Mouse (Mus musculus) ES-E14 (cell line): ENCODE measurements around the gene Atp13a3. TPM values are rescaled to one million over a fixed set of nuclear protein-coding genes. Genes with fewer than 3 reads are reported as not detected.

ENCODE experiments used
- DNase-seq: peaks from one replicate; pipeline ENCODE4 v3.0.0-alpha.2; 2013; ENCODE audit warnings: low read depth, low spot score
- H3K27ac ChIP-seq: 2 replicates; pipeline ENCODE4 v1.5.1; 2012; ENCODE audit warnings: low read depth, mild to moderate bottlenecking, low read length, moderate library complexity, mixed read lengths; ENCODE audit not compliant: poor library complexity, insufficient read depth, severe bottlenecking
- H3K36me3 ChIP-seq: 2 replicates; pipeline ENCODE4 v1.6.1; 2012; ENCODE audit warnings: mild to moderate bottlenecking, low read length, moderate library complexity, mixed read lengths; ENCODE audit not compliant: control insufficient read depth, poor library complexity, insufficient read depth, severe bottlenecking
- H3K4me1 ChIP-seq, 2 experiments: fragments of 150-350 bp in 1 of 2; sonication (generic) in 1 of 2; 2 replicates each; pipeline ENCODE4 v1.6.1; 2012; ENCODE audit warnings: low read length in 2 of 2, mild to moderate bottlenecking in 1 of 2, mixed read lengths in 1 of 2; ENCODE audit not compliant: control insufficient read depth in 2 of 2, insufficient read depth in 2 of 2, poor library complexity in 1 of 2
- H3K4me3 ChIP-seq, 2 experiments: fragments of 150-350 bp in 1 of 2; sonication (generic) in 1 of 2; 2 replicates each; pipeline ENCODE4 v1.5.1; 2012; ENCODE audit warnings: low read length in 2 of 2, low read depth in 1 of 2, mild to moderate bottlenecking in 1 of 2, mixed read lengths in 1 of 2; ENCODE audit not compliant: insufficient read depth in 1 of 2, poor library complexity in 1 of 2, severe bottlenecking in 1 of 2
- H3K9ac ChIP-seq: 2 replicates; pipeline ENCODE4 v1.6.1; 2012; ENCODE audit warnings: low read depth, mild to moderate bottlenecking, low read length, mixed read lengths; ENCODE audit not compliant: poor library complexity, insufficient read depth, severe bottlenecking
- H3K9me3 ChIP-seq: fragments of 150-350 bp; sonication (generic); 2 replicates; pipeline ENCODE4 v1.6.1; 2012; ENCODE audit warnings: low read depth, mild to moderate bottlenecking, low read length; ENCODE audit not compliant: control insufficient read depth, insufficient read depth
- CHD2 ChIP-seq: IDR thresholded peaks from 2 replicates; pipeline ENCODE4 v1.6.1; 2014; ENCODE audit warnings: mild to moderate bottlenecking, low read depth, low read length, inconsistent platforms
- HCFC1 ChIP-seq: IDR thresholded peaks from 2 replicates; pipeline ENCODE4 v1.6.1; 2012; ENCODE audit warnings: low read length, inconsistent platforms, borderline replicate concordance; ENCODE audit not compliant: insufficient read depth
- MAFK ChIP-seq: IDR thresholded peaks from 2 replicates; pipeline ENCODE4 v1.6.1; 2014; ENCODE audit warnings: mild to moderate bottlenecking, low read depth, low read length, inconsistent platforms; ENCODE audit not compliant: insufficient read depth
- ZC3H11A ChIP-seq: IDR thresholded peaks from 2 replicates; pipeline ENCODE4 v1.6.1; 2012; ENCODE audit warnings: low read depth, mild to moderate bottlenecking, inconsistent platforms, low read length, borderline replicate concordance
- ZNF384 ChIP-seq: IDR thresholded peaks from 2 replicates; pipeline ENCODE4 v1.6.1; 2012; ENCODE audit warnings: low read depth, low read length, inconsistent platforms
- in situ Hi-C, 2 experiments: fragments of 600-800 bp; cut with MboI; formaldehyde crosslinking; loops; one replicate each; pipeline ENCODE4 v1.15.1; 2025; ENCODE audit warnings: low sequenced_read_pairs in 2 of 2, inconsistent platforms in 1 of 2; ENCODE audit not compliant: unreplicated experiment in 2 of 2
- total RNA-seq: library from RNA; depleted of rRNA; stranded (reverse); fragments of 300-350 nt; gene quantifications from 2 replicates; pipeline ENCODE4 v1.2.3, GENCODE M21; 2012

The Atp13a3 gene
- total RNA-seq, 1 experiment = 98.9 TPM

DNA sequence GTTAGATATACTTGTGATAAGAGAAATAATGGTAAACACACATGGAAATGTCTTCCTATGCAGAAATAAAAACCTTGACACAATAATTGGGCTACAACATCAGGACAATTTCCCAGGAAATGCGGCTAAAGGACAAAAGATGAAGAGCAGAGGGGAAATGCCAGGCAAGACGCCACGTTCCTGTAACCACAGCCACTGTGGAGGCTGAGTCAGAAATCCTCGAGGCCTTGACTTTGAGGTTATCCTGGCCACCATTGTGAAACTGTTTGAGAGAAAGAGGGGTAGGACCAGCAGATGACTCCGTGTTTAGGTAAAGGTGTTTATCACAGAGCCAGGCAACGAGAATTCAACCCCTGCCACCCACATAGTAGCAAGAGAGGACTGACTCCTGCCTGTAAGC, 33.6 kb upstream of the Atp13a3 start:
- Histone ChIP-seq H3K27ac (no peak overlapping the region), H3K9ac (no peak overlapping the region)
- in situ Hi-C loops = no loop called here

GRCm38 (mm10) chr16:30436276-30436675, 30.5 kb upstream of the Atp13a3 start:
- Histone ChIP-seq H3K36me3 (no peaks in the 10 kb centered on the region), H3K27ac (no peak overlapping the region), H3K9me3 (no peaks in the 10 kb centered on the region), H3K4me3 (no peak overlapping the region), H3K9ac (no peak overlapping the region), H3K4me1 (peaks cover 3 to 7% of the 10 kb centered on the region in 2 experiments; a peak in 3 of 4 replicates)
- in situ Hi-C loops = no loop called here
- TF ChIP-seq CHD2 (no peak), MAFK (no peak), ZC3H11A (no peak), HCFC1 (no peak), ZNF384 (no peak)
- DNase-seq = no peak

More for the DNA sequence above, 33.6 kb upstream of the Atp13a3 start:
- H3K4me1 ChIP-seq = peaks cover 3 to 6% of the 10 kb centered on the region in 2 experiments; a peak in 2 of 4 replicates
- no peaks in the 10 kb centered on the region for H3K9me3 ChIP-seq
- TF ChIP-seq ZC3H11A = no peak
- TF ChIP-seq MAFK = no peak
- TF ChIP-seq HCFC1 = no peak
- TF ChIP-seq CHD2 = no peak
- no peak for TF ChIP-seq ZNF384
- no peaks in the 10 kb centered on the region for H3K36me3 ChIP-seq
- DNase-seq = no peak
- no peak overlapping the region for H3K4me3 ChIP-seq

- Histone ChIP-seq H3K4me1 (peaks cover 3 to 7% of the 10 kb centered on the region in 2 experiments; a peak in 3 of 4 replicates), H3K9ac (no peak overlapping the region), H3K9me3 (no peaks in the 10 kb centered on the region), H3K36me3 (no peaks in the 10 kb centered on the region), H3K27ac (no peak overlapping the region), H3K4me3 (no peak overlapping the region)
- in situ Hi-C loops = no loop called here
- TF ChIP-seq MAFK (no peak), ZNF384 (no peak), HCFC1 (no peak), CHD2 (no peak), ZC3H11A (no peak)
- DNase-seq = no peak
These were observed 29.6 kb upstream of the Atp13a3 start for GRCm38 (mm10) chr16:30435393-30435792.

- no peak overlapping the region for H3K27ac ChIP-seq
- no peaks in the 10 kb centered on the region for H3K36me3 ChIP-seq
- no peak overlapping the region for H3K4me3 ChIP-seq
- no peak for TF ChIP-seq MAFK
- no peak for TF ChIP-seq HCFC1
- TF ChIP-seq CHD2 = no peak
- no peak for TF ChIP-seq ZNF384
- no peak for TF ChIP-seq ZC3H11A
- H3K9ac ChIP-seq = no peak overlapping the region
- in situ Hi-C loops = no loop called here
- no peak for DNase-seq
- no peaks in the 10 kb centered on the region for H3K9me3 ChIP-seq
- peaks cover 3 to 8% of the 10 kb centered on the region in 2 experiments; a peak in 3 of 4 replicates for H3K4me1 ChIP-seq
These were observed 27.4 kb upstream of the Atp13a3 start for GRCm38 (mm10) chr16:30433148-30433547.

DNA sequence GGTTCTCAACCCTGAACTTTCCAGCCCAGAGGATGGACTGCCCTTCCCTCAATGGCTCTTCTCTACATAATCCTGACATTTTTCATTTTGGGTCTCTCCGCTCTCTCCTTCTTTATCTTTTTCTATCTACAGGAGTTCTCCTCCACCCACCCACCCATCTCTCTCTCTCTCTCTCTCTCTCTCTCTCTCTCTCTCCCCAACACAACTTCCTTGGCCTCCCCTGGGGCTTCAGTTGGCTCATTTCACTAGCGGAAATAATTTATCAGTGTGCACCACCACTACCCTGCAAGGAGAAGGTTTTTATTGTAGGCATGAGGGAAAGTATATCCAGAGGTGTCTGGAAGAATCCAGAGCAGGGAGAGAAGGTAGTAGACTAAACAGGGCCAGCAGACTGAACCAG, 26.3 kb upstream of the Atp13a3 start:
- Histone ChIP-seq H3K4me1 (peaks cover 3 to 8% of the 10 kb centered on the region in 2 experiments; a peak in 3 of 4 replicates), H3K27ac (no peak overlapping the region), H3K9ac (no peak overlapping the region), H3K4me3 (no peak overlapping the region), H3K9me3 (no peaks in the 10 kb centered on the region), H3K36me3 (no peaks in the 10 kb centered on the region)
- TF ChIP-seq ZNF384 (no peak), ZC3H11A (no peak), MAFK (no peak), HCFC1 (no peak), CHD2 (no peak)
- DNase-seq = no peak
- in situ Hi-C loops = no loop called here
